7 mouse cellular contexts compared by ENCODE assay signal in the genomic region with DNA sequence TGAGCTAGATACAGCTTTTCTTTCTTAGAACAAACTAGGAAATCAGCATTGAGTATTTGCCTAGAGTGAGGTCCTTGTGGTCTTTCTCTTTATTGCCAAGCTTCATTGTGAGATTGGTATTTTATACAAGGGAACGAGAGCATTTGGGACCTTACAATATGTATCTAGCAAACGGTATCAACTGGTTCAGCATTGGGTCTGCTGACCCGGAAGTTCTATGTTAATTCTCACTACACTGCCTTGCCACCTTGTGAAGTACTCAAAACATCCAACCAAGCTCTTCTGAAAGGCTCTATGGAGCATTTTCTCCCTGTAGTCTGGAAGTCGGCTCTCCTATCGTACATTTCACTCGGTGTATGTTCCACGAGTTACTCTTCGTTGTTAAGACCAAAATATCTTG. TPM values are rescaled to one million over a fixed set of nuclear protein-coding genes. Genes with fewer than 3 reads are reported as not detected.
DNase-seq lines count a peak whose midpoint lies in the region; ATAC-seq lines count a peak whose summit lies in the region.

No protein-coding gene starts in this region.

- no peak for DNase-seq in lung, postnatal 4 days
- no peak for DNase-seq in cerebellum, adult 9-10 months
- no peak for DNase-seq in embryo, embryonic 10.5 days (ENCODE audit: low spot score)

- peaks cover 9% of the 10 kb centered on the region; the same call in 1 of the 2 replicates for H3K4me1 ChIP-seq in lung, embryonic 15.5 days
- peaks cover 14% of the 10 kb centered on the region for H3K4me1 ChIP-seq in forebrain, embryonic 12.5 days
- H3K4me1 ChIP-seq in limb, embryonic 13.5 days: peaks cover 5% of the 10 kb centered on the region; the same call in 1 of the 2 replicates
- no peaks in the 10 kb centered on the region for H3K4me1 ChIP-seq in stomach, embryonic 15.5 days

- no peak for ATAC-seq in lung, embryonic 15.5 days (ENCODE audit: borderline replicate concordance, extremely low read depth, low FRiP score, low TSS enrichment)
- no peak for ATAC-seq in forebrain, embryonic 12.5 days (ENCODE audit: low FRiP score)
- no peak for ATAC-seq in limb, embryonic 13.5 days (ENCODE audit: low FRiP score, low read depth)
- no peak for ATAC-seq in stomach, embryonic 15.5 days (ENCODE audit: insufficient read depth, low FRiP score, low read depth)

- no peaks in the 10 kb centered on the region for H3K27me3 ChIP-seq in lung, embryonic 15.5 days
- H3K27me3 ChIP-seq in forebrain, embryonic 12.5 days: no peaks in the 10 kb centered on the region
- no peaks in the 10 kb centered on the region for H3K27me3 ChIP-seq in limb, embryonic 13.5 days
- H3K27me3 ChIP-seq in stomach, embryonic 15.5 days (replicated peaks): no peaks in the 10 kb centered on the region

- peak overlapping the region; percentile 80 for H3K4me3 ChIP-seq in lung, embryonic 15.5 days
- peak overlapping the region; percentile 74 for H3K4me3 ChIP-seq in forebrain, embryonic 12.5 days (replicated peaks)
- peak overlapping the region; percentile 80 for H3K4me3 ChIP-seq in limb, embryonic 13.5 days
- H3K4me3 ChIP-seq in stomach, embryonic 15.5 days (replicated peaks): peak overlapping the region; percentile 73

- H3K4me2 ChIP-seq in lung, embryonic 15.5 days: peak overlapping the region; percentile 98
- H3K4me2 ChIP-seq in forebrain, embryonic 12.5 days: peak overlapping the region; percentile 89
- H3K4me2 ChIP-seq in limb, embryonic 13.5 days (replicated peaks): peak overlapping the region; percentile 83
- H3K4me2 ChIP-seq in stomach, embryonic 15.5 days: peak overlapping the region; percentile 96

- no peaks in the 10 kb centered on the region for H3K36me3 ChIP-seq in lung, embryonic 15.5 days
- H3K36me3 ChIP-seq in forebrain, embryonic 12.5 days (replicated peaks): no peaks in the 10 kb centered on the region
- peaks cover 3% of the 10 kb centered on the region; the same call in 1 of the 2 replicates for H3K36me3 ChIP-seq in limb, embryonic 13.5 days
- H3K36me3 ChIP-seq in stomach, embryonic 15.5 days: no peaks in the 10 kb centered on the region

- no peaks in the 10 kb centered on the region for H3K9me3 ChIP-seq in lung, embryonic 15.5 days
- no peaks in the 10 kb centered on the region for H3K9me3 ChIP-seq in forebrain, embryonic 12.5 days
- H3K9me3 ChIP-seq in limb, embryonic 13.5 days: no peaks in the 10 kb centered on the region
- no peaks in the 10 kb centered on the region for H3K9me3 ChIP-seq in stomach, embryonic 15.5 days

- H3K27ac ChIP-seq in lung, embryonic 15.5 days: no peak overlapping the region
- H3K27ac ChIP-seq in forebrain, embryonic 12.5 days: no peak overlapping the region
- H3K27ac ChIP-seq in limb, embryonic 13.5 days: no peak overlapping the region
- no peak overlapping the region for H3K27ac ChIP-seq in stomach, embryonic 15.5 days

- H3K9ac ChIP-seq in lung, embryonic 15.5 days: peak overlapping the region; percentile 64; the same call in 1 of the 2 replicates
- peak overlapping the region; percentile 69; the same call in 1 of the 2 replicates for H3K9ac ChIP-seq in forebrain, embryonic 12.5 days
- H3K9ac ChIP-seq in limb, embryonic 13.5 days: peak overlapping the region; percentile 86; the same call in 1 of the 2 replicates
- no peak overlapping the region for H3K9ac ChIP-seq in stomach, embryonic 15.5 days

- 92% methylated on average over 8 of the region's 8 CpGs for WGBS in lung, embryonic 15.5 days
- WGBS in forebrain, embryonic 12.5 days: 94% methylated on average over 8 of the region's 8 CpGs
- 92% methylated on average over 8 of the region's 8 CpGs for WGBS in limb, embryonic 13.5 days
- 91% methylated on average over 8 of the region's 8 CpGs for WGBS in stomach, embryonic 15.5 days

RNA-seq across cellular contexts. Expression of gene Zfp239, which starts 1.9 kb away (rescaled TPM):
- 7.6 and 7.9 TPM in 2 replicates for polyA plus RNA-seq in lung, embryonic 15.5 days (2015; fragmentation: Nextera tagmentation; extraction: Ambion mirVana)
- 13.1 and 16.1 TPM in 2 replicates for polyA plus RNA-seq in forebrain, embryonic 12.5 days (2016; fragmentation: Nextera tagmentation; extraction: Ambion mirVana)
- polyA plus RNA-seq in limb, embryonic 13.5 days (2015; fragmentation: Nextera tagmentation; extraction: Ambion mirVana): 14.4 and 16.3 TPM in 2 replicates
- polyA plus RNA-seq in stomach, embryonic 15.5 days (2015; fragmentation: Nextera tagmentation; extraction: Ambion mirVana): 6.0 and 6.4 TPM in 2 replicates

RNA-seq across cellular contexts. Expression of gene Zfp637, which starts 22.8 kb away (rescaled TPM):
- polyA plus RNA-seq in lung, embryonic 15.5 days (2015; fragmentation: Nextera tagmentation; extraction: Ambion mirVana): 146 and 148 TPM in 2 replicates
- 127 and 136 TPM in 2 replicates for polyA plus RNA-seq in forebrain, embryonic 12.5 days (2016; fragmentation: Nextera tagmentation; extraction: Ambion mirVana)
- 183 and 189 TPM in 2 replicates for polyA plus RNA-seq in limb, embryonic 13.5 days (2015; fragmentation: Nextera tagmentation; extraction: Ambion mirVana)
- 96.3 and 98.2 TPM in 2 replicates for polyA plus RNA-seq in stomach, embryonic 15.5 days (2015; fragmentation: Nextera tagmentation; extraction: Ambion mirVana)

RNA-seq across cellular contexts. Expression of gene Hnrnpf, which starts 36.4 kb away (rescaled TPM):
- 788 and 807 TPM in 2 replicates for polyA plus RNA-seq in lung, embryonic 15.5 days (2015; fragmentation: Nextera tagmentation; extraction: Ambion mirVana)
- 624 TPM in 2 replicates for polyA plus RNA-seq in forebrain, embryonic 12.5 days (2016; fragmentation: Nextera tagmentation; extraction: Ambion mirVana)
- 668 and 681 TPM in 2 replicates for polyA plus RNA-seq in limb, embryonic 13.5 days (2015; fragmentation: Nextera tagmentation; extraction: Ambion mirVana)
- 705 and 736 TPM in 2 replicates for polyA plus RNA-seq in stomach, embryonic 15.5 days (2015; fragmentation: Nextera tagmentation; extraction: Ambion mirVana)
